Mouse (Mus musculus) heart, embryonic 11.5 days (tissue): ENCODE results near the gene Syt17. TPM values are rescaled to one million over a fixed set of nuclear protein-coding genes. Genes with fewer than 3 reads are reported as not detected.
"Not testable (repeated sequence)": the region's sequence is repeated elsewhere in the genome, so short reads cannot be mapped to it uniquely, and the experiment has no call there.

Experiments
- ATAC-seq: fragments of 200-750 bp; cut with Nextera tagmentation; replicated peaks from 2 replicates; pipeline ENCODE4 v1.8.0; 2017; ENCODE audit warnings: moderate library complexity; ENCODE audit not compliant: insufficient number of reproducible peaks, low FRiP score, low TSS enrichment
- H3K27ac ChIP-seq: fragments of 300-500 bp; sonication (generic); 2 replicates; pipeline ENCODE4 v1.5.1; 2014; ENCODE audit warnings: mild to moderate bottlenecking, low read depth, low read length
- H3K27me3 ChIP-seq: fragments of 300-500 bp; sonication (generic); 2 replicates; pipeline ENCODE4 v1.6.1; 2014; ENCODE audit warnings: mild to moderate bottlenecking, low read length, mixed read lengths; ENCODE audit not compliant: control insufficient read depth, insufficient read depth
- H3K36me3 ChIP-seq: fragments of 300-500 bp; sonication (generic); 2 replicates; pipeline ENCODE4 v1.6.1; 2014; ENCODE audit warnings: mild to moderate bottlenecking, low read length, moderate library complexity, mixed read lengths; ENCODE audit not compliant: control insufficient read depth, insufficient read depth
- H3K4me1 ChIP-seq: fragments of 300-500 bp; sonication (generic); 2 replicates; pipeline ENCODE4 v1.6.1; 2014; ENCODE audit warnings: low read length; ENCODE audit not compliant: control insufficient read depth, insufficient read depth
- H3K4me2 ChIP-seq: fragments of 300-500 bp; sonication (generic); 2 replicates; pipeline ENCODE4 v1.6.1; 2014; ENCODE audit warnings: mild to moderate bottlenecking, moderate library complexity
- H3K4me3 ChIP-seq: fragments of 300-500 bp; sonication (generic); 2 replicates; pipeline ENCODE4 v1.5.1; 2014; ENCODE audit warnings: low read depth, low read length
- H3K9ac ChIP-seq: fragments of 300-500 bp; sonication (generic); 2 replicates; pipeline ENCODE4 v1.6.1; 2014; ENCODE audit warnings: mild to moderate bottlenecking, low read depth, low read length, moderate library complexity
- H3K9me3 ChIP-seq: fragments of 300-500 bp; sonication (generic); replicated peaks from 2 replicates; pipeline ENCODE4 v1.6.1; 2016; ENCODE audit warnings: low read length; ENCODE audit not compliant: control insufficient read depth
- WGBS: fragments of 180-500 bp; shearing (Covaris S2); extraction: QIAGEN DNeasy Blood & Tissue Kit; methylation state at CpG from one replicate; pipeline ENCODE4 v1.1.7; 2014; ENCODE audit not compliant: insufficient replicate concordance; 5-methylcytosine and 5-hydroxymethylcytosine counted together
- polyA plus RNA-seq: library from polyadenylated mRNA; unstranded; fragments of >200 nt; fragmentation: Nextera tagmentation; extraction: Ambion mirVana; gene quantifications from 2 replicates; pipeline ENCODE4 v1.2.1, GENCODE M21; 2014

Syt17 gene
- polyA plus RNA-seq, 1 experiment from 2014 or later = 0.39 TPM

- H3K4me1 ChIP-seq = no peaks in the 10 kb centered on the region
- no peaks in the 10 kb centered on the region for H3K9me3 ChIP-seq
- H3K4me2 ChIP-seq = no peak overlapping the region
- H3K36me3 ChIP-seq = no peaks in the 10 kb centered on the region
- ATAC-seq = no peak
- H3K4me3 ChIP-seq = no peak overlapping the region
- no peak overlapping the region for H3K9ac ChIP-seq
- WGBS = 54% methylated on average over 3 of the region's 3 CpGs
- H3K27ac ChIP-seq = no peak overlapping the region
- H3K27me3 ChIP-seq = no peaks in the 10 kb centered on the region
Measured at GRCm38 (mm10) chr7:118362258-118362657, 85.8 kb downstream of the Syt17 start.

DNA sequence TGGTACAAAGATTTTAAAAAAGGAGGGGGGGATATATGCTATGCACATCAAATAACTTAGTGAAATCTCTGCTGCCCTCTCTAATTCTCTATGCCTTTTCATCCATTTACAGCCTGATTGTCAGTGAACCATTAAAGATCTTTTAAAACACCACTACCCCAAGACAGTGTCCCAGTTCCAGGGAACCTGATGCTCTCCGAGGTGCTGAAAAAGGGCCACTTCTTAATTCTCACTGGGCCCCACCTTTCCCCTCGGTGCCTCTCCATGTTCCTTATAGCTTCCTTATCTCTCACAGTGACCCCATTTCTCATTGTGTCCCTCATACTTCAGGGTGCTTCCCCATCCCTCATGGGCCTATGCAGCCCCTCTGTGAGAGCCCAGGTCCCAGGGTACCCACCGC lies 89.0 kb downstream of the Syt17 start:
- no peak overlapping the region for H3K4me3 ChIP-seq
- WGBS = 43% methylated on average over 3 of the region's 3 CpGs
- ATAC-seq = no peak

GRCm38 (mm10) chr7:118356410-118357005 lies 91.5 kb downstream of the Syt17 start:
- not testable (repeated sequence) for H3K36me3 ChIP-seq, H3K9me3 ChIP-seq, H3K9ac ChIP-seq, H3K4me2 ChIP-seq, H3K4me1 ChIP-seq, H3K27ac ChIP-seq, ATAC-seq, H3K27me3 ChIP-seq, H3K4me3 ChIP-seq
- 73% methylated on average over 8 of the region's 8 CpGs for WGBS

More for the DNA sequence above, 89.0 kb downstream of the Syt17 start:
- no peaks in the 10 kb centered on the region for H3K9me3 ChIP-seq
- H3K9ac ChIP-seq = no peak overlapping the region
- no peak overlapping the region for H3K4me2 ChIP-seq
- H3K27me3 ChIP-seq = no peaks in the 10 kb centered on the region
- no peak overlapping the region for H3K27ac ChIP-seq
- H3K4me1 ChIP-seq = no peaks in the 10 kb centered on the region
- no peaks in the 10 kb centered on the region for H3K36me3 ChIP-seq

DNA sequence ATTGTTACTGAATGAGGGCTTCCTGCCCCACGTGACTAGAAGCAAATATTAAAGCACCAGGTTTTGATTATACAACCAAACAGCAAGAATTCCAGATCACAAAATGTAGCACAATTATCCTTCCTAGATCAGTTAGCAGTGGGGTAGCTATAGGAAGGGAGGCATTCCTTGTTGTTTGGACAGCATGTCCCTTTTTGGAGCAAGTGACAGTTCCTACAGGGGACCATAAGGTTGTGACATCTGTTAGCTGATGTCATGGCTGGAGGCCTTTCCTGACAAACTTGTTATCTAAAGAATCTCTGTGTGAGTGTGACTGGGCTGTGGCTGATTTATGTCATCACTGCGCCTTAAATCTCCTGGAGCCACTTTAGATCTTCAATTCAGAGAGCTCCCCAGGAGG lies 97.2 kb downstream of the Syt17 start:
- WGBS = 55% methylated on average over 2 of the region's 2 CpGs
- ATAC-seq = no peak
- H3K9ac ChIP-seq = no peak overlapping the region
- no peak overlapping the region for H3K27ac ChIP-seq
- no peaks in the 10 kb centered on the region for H3K4me1 ChIP-seq
- no peaks in the 10 kb centered on the region for H3K36me3 ChIP-seq
- no peak overlapping the region for H3K4me2 ChIP-seq
- no peaks in the 10 kb centered on the region for H3K27me3 ChIP-seq
- H3K9me3 ChIP-seq = no peaks in the 10 kb centered on the region
- H3K4me3 ChIP-seq = no peak overlapping the region

GRCm38 (mm10) chr7:118346943-118347342 lies 101.1 kb downstream of the Syt17 start:
- Histone ChIP-seq H3K36me3 (no peaks in the 10 kb centered on the region), H3K4me1 (no peaks in the 10 kb centered on the region), H3K9me3 (no peaks in the 10 kb centered on the region), H3K4me3 (no peak overlapping the region), H3K4me2 (no peak overlapping the region), H3K27ac (no peak overlapping the region), H3K27me3 (no peaks in the 10 kb centered on the region), H3K9ac (no peak overlapping the region)
- ATAC-seq = no peak
- 53% methylated on average over 2 of the region's 2 CpGs for WGBS

- H3K4me2 ChIP-seq = no peak overlapping the region
- H3K9me3 ChIP-seq = no peaks in the 10 kb centered on the region
- H3K9ac ChIP-seq = no peak overlapping the region
- no peak overlapping the region for H3K4me3 ChIP-seq
- WGBS = 53% methylated on average over 2 of the region's 2 CpGs
- H3K27ac ChIP-seq = no peak overlapping the region
- H3K4me1 ChIP-seq = no peaks in the 10 kb centered on the region
- no peaks in the 10 kb centered on the region for H3K27me3 ChIP-seq
- no peaks in the 10 kb centered on the region for H3K36me3 ChIP-seq
- ATAC-seq = no peak
Measured at GRCm38 (mm10) chr7:118346432-118346831, 101.6 kb downstream of the Syt17 start.

- Histone ChIP-seq H3K27ac (no peak overlapping the region), H3K36me3 (no peaks in the 10 kb centered on the region), H3K9ac (no peak overlapping the region), H3K4me2 (no peak overlapping the region), H3K9me3 (no peaks in the 10 kb centered on the region), H3K27me3 (no peaks in the 10 kb centered on the region), H3K4me1 (no peaks in the 10 kb centered on the region), H3K4me3 (no peak overlapping the region)
- no peak for ATAC-seq
- 79% methylated on average over 3 of the region's 3 CpGs for WGBS
Measured at GRCm38 (mm10) chr7:118345396-118345795, 102.6 kb downstream of the Syt17 start.

- Histone ChIP-seq H3K36me3 (no peaks in the 10 kb centered on the region), H3K27ac (no peak overlapping the region), H3K9me3 (no peaks in the 10 kb centered on the region), H3K27me3 (no peaks in the 10 kb centered on the region), H3K4me1 (no peaks in the 10 kb centered on the region), H3K4me2 (no peak overlapping the region), H3K9ac (no peak overlapping the region), H3K4me3 (no peak overlapping the region)
- no peak for ATAC-seq
- WGBS = 80% methylated on average over 9 of the region's 9 CpGs
Measured at GRCm38 (mm10) chr7:118344701-118345100, 103.3 kb downstream of the Syt17 start.
